ENCODE assay signal across 9 mouse cellular contexts in the genomic region with DNA sequence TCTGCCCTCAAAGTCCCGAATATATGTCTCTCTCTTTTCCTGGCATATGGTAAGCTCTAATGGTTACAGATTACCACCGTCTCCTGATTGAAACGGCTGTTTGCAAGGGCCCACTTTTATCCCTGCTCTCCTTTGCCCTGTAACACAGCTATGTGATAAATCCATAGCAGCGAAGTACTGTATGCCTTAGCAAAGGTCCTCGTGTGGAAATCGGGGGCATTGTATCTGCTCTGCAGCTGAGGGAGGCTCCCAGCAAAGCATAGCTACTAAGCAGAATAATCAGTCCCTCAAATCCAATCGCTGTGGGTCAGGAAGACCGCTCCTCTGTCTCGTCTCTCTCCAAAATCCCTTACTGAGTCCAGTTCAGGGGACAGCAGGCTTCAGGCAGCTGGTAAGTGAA.
DNase-seq lines count a peak whose midpoint lies in the region; ATAC-seq lines count a peak whose summit lies in the region.
"Had no signal": no experiment of that assay in that cellular context is flagged by ENCODE, and none has a peak within 500 bp of the region (broad histone marks: within the 10 kb centered on the region; RNA-seq: fewer than 3 reads in every experiment).

No protein-coding gene starts in this region.

- H3K27ac ChIP-seq in neural tube, embryonic 13.5 days (replicated peaks), result no peak overlapping the region; the same call in 1 of the 2 replicates
- no peak overlapping the region for H3K27ac ChIP-seq in hindbrain, embryonic 16.5 days (ENCODE audit: low read depth, low read length)
- H3K27ac ChIP-seq: limb, embryonic 13.5 days had no signal

- no peak overlapping the region for H3K4me3 ChIP-seq in neural tube, embryonic 13.5 days
- no peak overlapping the region for H3K4me3 ChIP-seq in hindbrain, embryonic 16.5 days (ENCODE audit: low read length)
- H3K4me3 ChIP-seq: limb, embryonic 13.5 days had no signal

- no peak; the same call in 1 of the 2 replicates for ATAC-seq in neural tube, embryonic 13.5 days (ENCODE audit: low read depth)
- ATAC-seq in hindbrain, embryonic 16.5 days, result peak; percentile 54; the same call in 1 of the 2 replicates

- H3K27me3 ChIP-seq in neural tube, embryonic 13.5 days, result no peaks in the 10 kb centered on the region
- H3K27me3 ChIP-seq in hindbrain, embryonic 16.5 days (replicated peaks; ENCODE audit: control insufficient read depth, insufficient read depth, low read length), result no peaks in the 10 kb centered on the region

- no peaks in the 10 kb centered on the region for H3K36me3 ChIP-seq in neural tube, embryonic 13.5 days
- no peaks in the 10 kb centered on the region for H3K36me3 ChIP-seq in hindbrain, embryonic 16.5 days (ENCODE audit: control insufficient read depth, insufficient read depth, low read length)
- H3K36me3 ChIP-seq: limb, embryonic 13.5 days had no signal

- DNase-seq in embryo, embryonic 11 days, result peak; percentile 7
- DNase-seq in embryo, embryonic 9.5 days (ENCODE audit: extremely low spot score), result no peak
- no peak for DNase-seq in neural tube, embryonic 10.5 days (ENCODE audit: extremely low spot score, low spot score)
- DNase-seq in retina, embryonic 14.5 days (ENCODE audit: low spot score), result peak; percentile 56
- DNase-seq in adrenal gland, postnatal 4 days (ENCODE audit: low spot score in 2 of 2), result no peak
- no peak for DNase-seq in ovary, postnatal 36 days (ENCODE audit: low spot score)

- 52% methylated on average over 9 of the region's 9 CpGs for WGBS in neural tube, embryonic 13.5 days
- 45% methylated on average over 9 of the region's 9 CpGs for WGBS in hindbrain, embryonic 16.5 days

- peak overlapping the region; percentile 13; the same call in 1 of the 2 replicates for H3K4me2 ChIP-seq in neural tube, embryonic 13.5 days
- peak overlapping the region; percentile 30 for H3K4me2 ChIP-seq in hindbrain, embryonic 16.5 days (ENCODE audit: low read length)
- H3K4me2 ChIP-seq: limb, embryonic 13.5 days had no signal

- no peak overlapping the region for H3K9ac ChIP-seq in neural tube, embryonic 13.5 days
- peak overlapping the region; percentile 2; the same call in 1 of the 2 replicates for H3K9ac ChIP-seq in hindbrain, embryonic 16.5 days (ENCODE audit: low read depth, low read length)
- H3K9ac ChIP-seq: limb, embryonic 13.5 days had no signal

- H3K4me1 ChIP-seq in neural tube, embryonic 13.5 days (replicated peaks), result peaks cover 10% of the 10 kb centered on the region
- peaks cover 5% of the 10 kb centered on the region; the same call in 1 of the 2 replicates for H3K4me1 ChIP-seq in hindbrain, embryonic 16.5 days (ENCODE audit: control insufficient read depth, insufficient read depth, low read depth, low read length)
- H3K4me1 ChIP-seq: limb, embryonic 13.5 days had no signal

- no peaks in the 10 kb centered on the region for H3K9me3 ChIP-seq in neural tube, embryonic 13.5 days
- H3K9me3 ChIP-seq in hindbrain, embryonic 16.5 days (ENCODE audit: control insufficient read depth, low read length), result no peaks in the 10 kb centered on the region
- H3K9me3 ChIP-seq: limb, embryonic 13.5 days had no signal

Comparison
In these comparisons a context has a peak if more than half of its experiments do, and no peak if none do; other contexts are left out.
1. DNase-seq: peak in embryo, embryonic 11 days (single experiment) and retina, embryonic 14.5 days (single experiment); none in embryo, embryonic 9.5 days (single experiment), neural tube, embryonic 10.5 days (single experiment), adrenal gland, postnatal 4 days (0 of 2) and ovary, postnatal 36 days (single experiment).